Mouse (Mus musculus) MEL (cell line): Measurements from ENCODE around the gene Pou6f1. TPM values are rescaled to one million over a fixed set of nuclear protein-coding genes. Genes with fewer than 3 reads are reported as not detected.

Experiments
- DNase-seq: peaks from one replicate; pipeline ENCODE4 v3.0.0; 2011; ENCODE audit warnings: low read depth, low spot score
- H3K27ac ChIP-seq: 2 replicates; pipeline ENCODE4 v1.5.1; 2012; ENCODE audit warnings: low read depth, mild to moderate bottlenecking, control low read depth, low read length, moderate library complexity; ENCODE audit not compliant: control insufficient read depth
- H3K27me3 ChIP-seq, 2 experiments: fragments of 150-350 bp in 1 of 2; sonication (generic) in 1 of 2; 2 replicates each; pipeline ENCODE4 v1.6.1; 2012; ENCODE audit warnings: low read length in 2 of 2, mild to moderate bottlenecking in 2 of 2, improper control_type of control experiment in 1 of 2, moderate library complexity in 1 of 2; ENCODE audit not compliant: insufficient read depth in 2 of 2, control insufficient read depth in 1 of 2
- H3K36me3 ChIP-seq, 2 experiments: 2 replicates each; pipeline ENCODE4 v1.6.1; 2012 to 2014; ENCODE audit warnings: low read length in 2 of 2, improper control_type of control experiment in 1 of 2, inconsistent platforms in 1 of 2, mild to moderate bottlenecking in 1 of 2; ENCODE audit not compliant: insufficient read depth in 2 of 2, control insufficient read depth in 1 of 2
- H3K4me1 ChIP-seq, 2 experiments: fragments of 150-350 bp in 1 of 2; sonication (generic) in 1 of 2; 2 replicates each; pipeline ENCODE4 v1.6.1; 2012; ENCODE audit warnings: low read length in 2 of 2, improper control_type of control experiment in 1 of 2, mild to moderate bottlenecking in 1 of 2; ENCODE audit not compliant: insufficient read depth in 2 of 2, control insufficient read depth in 1 of 2
- H3K4me3 ChIP-seq, 2 experiments: fragments of 150-350 bp in 1 of 2; sonication (generic) in 1 of 2; 2 replicates each; pipeline ENCODE4 v1.5.1; 2012; ENCODE audit warnings: low read depth in 2 of 2, low read length in 2 of 2, mild to moderate bottlenecking in 2 of 2, moderate library complexity in 2 of 2, control low read depth in 1 of 2, improper control_type of control experiment in 1 of 2; ENCODE audit not compliant: control insufficient read depth in 1 of 2, insufficient read depth in 1 of 2
- H3K79me2 ChIP-seq: 2 replicates; pipeline ENCODE4 v1.6.1; 2012; ENCODE audit warnings: mild to moderate bottlenecking, low read length, moderate library complexity; ENCODE audit not compliant: control insufficient read depth, poor library complexity, insufficient read depth
- H3K9ac ChIP-seq: 2 replicates; pipeline ENCODE4 v1.6.1; 2012; ENCODE audit warnings: low read depth, mild to moderate bottlenecking, control low read depth, low read length, moderate library complexity; ENCODE audit not compliant: control insufficient read depth, poor library complexity, severe bottlenecking
- H3K9me3 ChIP-seq: fragments of 150-350 bp; sonication (generic); replicated peaks from 2 replicates; pipeline ENCODE4 v1.6.1; 2012; ENCODE audit warnings: mild to moderate bottlenecking, low read length, improper control_type of control experiment, moderate library complexity; ENCODE audit not compliant: insufficient read depth
- BHLHE40 ChIP-seq: IDR thresholded peaks from 2 replicates; pipeline ENCODE4 v1.6.1; 2012; ENCODE audit warnings: low read depth, mild to moderate bottlenecking, inconsistent platforms, low read length, improper control_type of control experiment, borderline replicate concordance
- CTCF ChIP-seq, 3 experiments: IDR thresholded peaks in 2 of 3; conservative IDR thresholded peaks in 1 of 3; 2 replicates each; pipeline ENCODE4 v1.5.1; 2011 to 2012; ENCODE audit warnings: low read length in 3 of 3, low read depth in 2 of 3, mild to moderate bottlenecking in 2 of 3, improper control_type of control experiment in 1 of 3, inconsistent platforms in 1 of 3, mixed read lengths in 1 of 3, moderate library complexity in 1 of 3; ENCODE audit not compliant: control insufficient read depth in 1 of 3, insufficient read depth in 1 of 3, poor library complexity in 1 of 3, severe bottlenecking in 1 of 3
- EP300 ChIP-seq, 2 experiments: IDR thresholded peaks; 2 replicates each; pipeline ENCODE4 v1.6.1; 2011; ENCODE audit warnings: improper control_type of control experiment in 2 of 2, low read length in 2 of 2, low read depth in 1 of 2, mild to moderate bottlenecking in 1 of 2
- ETS1 ChIP-seq: IDR thresholded peaks from 2 replicates; pipeline ENCODE4 v1.6.1; 2012; ENCODE audit warnings: low read depth, mild to moderate bottlenecking, inconsistent platforms, low read length, improper control_type of control experiment, moderate library complexity
- GABPA ChIP-seq: IDR thresholded peaks from 2 replicates; pipeline ENCODE4 v1.6.1; 2012; ENCODE audit warnings: low read depth, mild to moderate bottlenecking, inconsistent platforms, low read length, improper control_type of control experiment, moderate library complexity
- GATA1 ChIP-seq: IDR thresholded peaks from 2 replicates; pipeline ENCODE4 v1.6.1; 2011; ENCODE audit warnings: low read depth, low read length, improper control_type of control experiment
- JUND ChIP-seq: IDR thresholded peaks from 2 replicates; pipeline ENCODE4 v1.6.1; 2011; ENCODE audit warnings: low read depth, mild to moderate bottlenecking, improper control_type of control experiment, low read length
- KAT2A ChIP-seq: conservative IDR thresholded peaks from 2 replicates; pipeline ENCODE4 v1.6.1; 2012; ENCODE audit warnings: low read depth, low read length, improper control_type of control experiment, inconsistent platforms
- MAFK ChIP-seq: IDR thresholded peaks from 2 replicates; pipeline ENCODE4 v1.6.1; 2011; ENCODE audit warnings: low read depth, mild to moderate bottlenecking, low read length, improper control_type of control experiment, borderline replicate concordance
- MAX ChIP-seq: IDR thresholded peaks from 2 replicates; pipeline ENCODE4 v1.6.1; 2011; ENCODE audit warnings: low read length, improper control_type of control experiment
- MAZ ChIP-seq: IDR thresholded peaks from 2 replicates; pipeline ENCODE4 v1.6.1; 2012; ENCODE audit warnings: low read depth, mild to moderate bottlenecking, inconsistent platforms, low read length, improper control_type of control experiment
- MEF2A ChIP-seq: IDR thresholded peaks from 2 replicates; pipeline ENCODE4 v1.6.1; 2014; ENCODE audit warnings: low read depth, mild to moderate bottlenecking, inconsistent platforms, low read length, improper control_type of control experiment; ENCODE audit not compliant: poor library complexity, insufficient replicate concordance, severe bottlenecking; ENCODE audit errors: extremely low read depth
- MXI1 ChIP-seq: IDR thresholded peaks from 2 replicates; pipeline ENCODE4 v1.6.1; 2011; ENCODE audit warnings: mild to moderate bottlenecking, low read depth, low read length, improper control_type of control experiment
- MYB ChIP-seq: IDR thresholded peaks from 2 replicates; pipeline ENCODE4 v1.6.1; 2011; ENCODE audit warnings: mild to moderate bottlenecking, low read depth, low read length, improper control_type of control experiment
- MYC ChIP-seq: IDR thresholded peaks from 2 replicates; pipeline ENCODE4 v1.6.1; 2011; ENCODE audit warnings: low read depth, mild to moderate bottlenecking, low read length, improper control_type of control experiment, moderate library complexity
- NELFE ChIP-seq: IDR thresholded peaks from 2 replicates; pipeline ENCODE4 v1.6.1; 2011; ENCODE audit warnings: low read depth, low read length, improper control_type of control experiment
- POLR2A ChIP-seq, 2 experiments: IDR thresholded peaks; 2 replicates each; pipeline ENCODE4 v1.6.1; 2011 to 2012; ENCODE audit warnings: low read length in 2 of 2, mild to moderate bottlenecking in 2 of 2, control low read depth in 1 of 2, improper control_type of control experiment in 1 of 2, low read depth in 1 of 2, moderate library complexity in 1 of 2; ENCODE audit not compliant: control insufficient read depth in 1 of 2, insufficient read depth in 1 of 2, poor library complexity in 1 of 2
- POLR2AphosphoS2 ChIP-seq: IDR thresholded peaks from 2 replicates; pipeline ENCODE4 v1.6.1; 2011; ENCODE audit warnings: low read length, improper control_type of control experiment
- POLR2AphosphoS5 ChIP-seq: IDR thresholded peaks from 2 replicates; pipeline ENCODE4 v1.6.1; 2012; ENCODE audit warnings: low read depth, borderline replicate concordance, mild to moderate bottlenecking, inconsistent platforms, low read length, moderate library complexity, mixed read lengths
- RAD21 ChIP-seq: IDR thresholded peaks from 2 replicates; pipeline ENCODE4 v1.6.1; 2011; ENCODE audit warnings: mild to moderate bottlenecking, low read depth, low read length, improper control_type of control experiment
- RCOR1 ChIP-seq: IDR thresholded peaks from 2 replicates; pipeline ENCODE4 v1.6.1; 2012; ENCODE audit warnings: low read depth, mild to moderate bottlenecking, inconsistent platforms, low read length, improper control_type of control experiment
- SIN3A ChIP-seq: IDR thresholded peaks from 2 replicates; pipeline ENCODE4 v1.6.1; 2012; ENCODE audit warnings: low read length, improper control_type of control experiment, inconsistent platforms
- SMC3 ChIP-seq: IDR thresholded peaks from 2 replicates; pipeline ENCODE4 v1.6.1; 2011; ENCODE audit warnings: low read depth, low read length, improper control_type of control experiment
- TAL1 ChIP-seq: IDR thresholded peaks from 2 replicates; pipeline ENCODE4 v1.6.1; 2012; ENCODE audit warnings: mild to moderate bottlenecking, inconsistent platforms, low read length, moderate library complexity, mixed read lengths
- TCF12 ChIP-seq: IDR thresholded peaks from 2 replicates; pipeline ENCODE4 v1.6.1; 2014; ENCODE audit warnings: low read depth, mild to moderate bottlenecking, inconsistent platforms, low read length, improper control_type of control experiment, moderate library complexity
- UBTF ChIP-seq: IDR thresholded peaks from 2 replicates; pipeline ENCODE4 v1.6.1; 2012; ENCODE audit warnings: low read depth, mild to moderate bottlenecking, inconsistent platforms, low read length, improper control_type of control experiment, moderate library complexity, borderline replicate concordance; ENCODE audit not compliant: insufficient read depth
- USF1 ChIP-seq: IDR thresholded peaks from 2 replicates; pipeline ENCODE4 v1.6.1; 2014; ENCODE audit warnings: low read depth, mild to moderate bottlenecking, inconsistent platforms, low read length, improper control_type of control experiment, moderate library complexity
- USF2 ChIP-seq, 2 experiments: IDR thresholded peaks; 2 replicates each; pipeline ENCODE4 v1.6.1; 2011 to 2012; ENCODE audit warnings: improper control_type of control experiment in 2 of 2, low read length in 2 of 2, borderline replicate concordance in 1 of 2, inconsistent platforms in 1 of 2, low read depth in 1 of 2, mild to moderate bottlenecking in 1 of 2; ENCODE audit not compliant: insufficient read depth in 1 of 2
- ZKSCAN1 ChIP-seq: IDR thresholded peaks from 2 replicates; pipeline ENCODE4 v1.6.1; 2012; ENCODE audit warnings: low read depth, mild to moderate bottlenecking, inconsistent platforms, low read length, improper control_type of control experiment, moderate library complexity
- ZNF384 ChIP-seq: IDR thresholded peaks from 2 replicates; pipeline ENCODE4 v1.6.1; 2012; ENCODE audit warnings: low read depth, mild to moderate bottlenecking, inconsistent platforms, low read length, improper control_type of control experiment
- polyA plus RNA-seq, 2 experiments: library from polyadenylated mRNA; stranded (reverse) in 1 of 2; unstranded in 1 of 2; fragments of >175 nt in 1 of 2; fragments of >200 nt in 1 of 2; gene quantifications; 2 replicates each; pipeline versions ENCODE4 v1.2.1 to v1.2.4; 2012; ENCODE audit warnings: low replicate concordance in 2 of 2, low read depth in 1 of 2; ENCODE audit not compliant: insufficient read length in 2 of 2, insufficient read depth in 1 of 2, missing spikeins in 1 of 2
- total RNA-seq: library from RNA; depleted of rRNA; stranded (reverse); fragments of 300-350 nt; gene quantifications from 2 replicates; pipeline ENCODE4 v1.2.3, GENCODE M21; 2012

Gene Pou6f1
- total and polyA plus RNA-seq, 3 experiments = 0.46 to 2.5 TPM; not detected in 1

GRCm38 (mm10) chr15:100539411-100539810 is 60.4 kb downstream of the Pou6f1 start:
- TF ChIP-seq MAZ (no peak), UBTF (no peak), EP300 (IDR thresholded peaks at IDR 0.05; ENCODE audit: low read depth in 1 of 2, low read length in 2 of 2) (no peak), GABPA (no peak), MAX (no peak), MYB (no peak), RAD21 (no peak), GATA1 (no peak), USF2 (IDR thresholded peaks at IDR 0.05; ENCODE audit: borderline replicate concordance in 1 of 2, insufficient read depth in 1 of 2, low read depth in 1 of 2, low read length in 2 of 2) (no peak), MAFK (no peak), NELFE (no peak)

GRCm38 (mm10) chr15:100537913-100538312 is 61.9 kb downstream of the Pou6f1 start:
- Histone ChIP-seq H3K79me2 (peaks cover 7% of the 10 kb centered on the region; the same call in 1 of the 2 replicates), H3K4me3 (no peak overlapping the region), H3K4me1 (peaks cover 16 to 25% of the 10 kb centered on the region in 2 experiments), H3K27ac (no peak overlapping the region), H3K9me3 (no peaks in the 10 kb centered on the region), H3K36me3 (peaks cover 2 to 22% of the 10 kb centered on the region in 2 experiments; a peak in 2 of 4 replicates), H3K27me3 (no peaks in the 10 kb centered on the region), H3K9ac (no peak overlapping the region)
- DNase-seq = peak; percentile 85
- TF ChIP-seq BHLHE40 (no peak), KAT2A (no peak), ZNF384 (0 out of 2 replicates have a peak, but pooled peaks have one; percentile 6), POLR2AphosphoS5 (no peak), SIN3A (0 out of 2 replicates have a peak, but pooled peaks have one; percentile 33), TAL1 (no peak), MEF2A (no peak), GATA1 (no peak), RAD21 (peak; percentile 90), USF1 (no peak), ZKSCAN1 (no peak), ETS1 (no peak), TCF12 (no peak), RCOR1 (no peak), UBTF (no peak), MAX (no peak), GABPA (no peak), JUND (no peak), POLR2A (IDR thresholded peaks at IDR 0.05; ENCODE audit: control insufficient read depth in 1 of 2, insufficient read depth in 1 of 2, low read depth in 1 of 2, low read length in 2 of 2, poor library complexity in 1 of 2) (no peak), MYC (0 out of 2 replicates have a peak, but pooled peaks have one; percentile 30), MXI1 (no peak), CTCF (IDR thresholded peaks at IDR 0.05 in 2 of 3, conservative IDR thresholded peaks at IDR 0.05 in 1 of 3; ENCODE audit: control insufficient read depth in 1 of 3, insufficient read depth in 1 of 3, low read depth in 2 of 3, low read length in 3 of 3, poor library complexity in 1 of 3, severe bottlenecking in 1 of 3) (peak; percentile 47 to 90 (median 48)), POLR2AphosphoS2 (no peak), NELFE (no peak), SMC3 (peak; percentile 86)

More at GRCm38 (mm10) chr15:100539411-100539810, 60.4 kb downstream of the Pou6f1 start:
- Histone ChIP-seq H3K79me2 (peaks cover 7% of the 10 kb centered on the region; the same call in 1 of the 2 replicates), H3K4me1 (peaks cover 16 to 28% of the 10 kb centered on the region in 2 experiments), H3K9ac (no peak overlapping the region), H3K4me3 (no peak overlapping the region), H3K27me3 (no peaks in the 10 kb centered on the region), H3K9me3 (no peaks in the 10 kb centered on the region), H3K27ac (no peak overlapping the region), H3K36me3 (peaks cover 2 to 24% of the 10 kb centered on the region in 2 experiments; a peak in 2 of 4 replicates)
- no peak for DNase-seq
